Mouse (Mus musculus) stomach, embryonic 16.5 days (tissue): ENCODE results near the gene Dnajc10. TPM values are rescaled to one million over a fixed set of nuclear protein-coding genes. Genes with fewer than 3 reads are reported as not detected.

Experiments used
- ATAC-seq: fragments of 200-750 bp; cut with Nextera tagmentation; 2 replicates; pipeline ENCODE4 v1.8.0; 2017; ENCODE audit warnings: moderate number of reproducible peaks, moderate TSS enrichment; ENCODE audit not compliant: insufficient read depth, low FRiP score
- H3K27ac ChIP-seq: fragments of 300-500 bp; sonication (generic); 2 replicates; pipeline ENCODE4 v1.5.1; 2014; ENCODE audit warnings: low read length
- H3K27me3 ChIP-seq: fragments of 300-500 bp; sonication (generic); 2 replicates; pipeline ENCODE4 v1.6.1; 2014; ENCODE audit warnings: low read length, control low read depth, mixed read lengths; ENCODE audit not compliant: control insufficient read depth, insufficient read depth
- H3K36me3 ChIP-seq: fragments of 300-500 bp; sonication (generic); 2 replicates; pipeline ENCODE4 v1.6.1; 2014; ENCODE audit warnings: low read length; ENCODE audit not compliant: control insufficient read depth, insufficient read depth
- H3K4me1 ChIP-seq: fragments of 300-500 bp; sonication (generic); 2 replicates; pipeline ENCODE4 v1.6.1; 2014; ENCODE audit warnings: low read length, control low read depth, mixed read lengths; ENCODE audit not compliant: control insufficient read depth, insufficient read depth
- H3K4me2 ChIP-seq: fragments of 300-500 bp; sonication (generic); 2 replicates; pipeline ENCODE4 v1.6.1; 2014; ENCODE audit warnings: low read depth, low read length, mixed read lengths
- H3K4me3 ChIP-seq: fragments of 300-500 bp; sonication (generic); replicated peaks from 2 replicates; pipeline ENCODE4 v1.5.1; 2014; ENCODE audit warnings: mild to moderate bottlenecking, low read length
- H3K9ac ChIP-seq: fragments of 300-500 bp; sonication (generic); 2 replicates; pipeline ENCODE4 v1.6.1; 2014; ENCODE audit warnings: low read length
- H3K9me3 ChIP-seq: fragments of 300-500 bp; sonication (generic); replicated peaks from 2 replicates; pipeline ENCODE4 v1.6.1; 2016; ENCODE audit warnings: low read length, control low read depth; ENCODE audit not compliant: control insufficient read depth
- WGBS: fragments of 180-500 bp; shearing (Covaris S2); extraction: QIAGEN DNeasy Blood & Tissue Kit; methylation state at CpG from one replicate; pipeline ENCODE4 v1.1.7; 2014; 5-methylcytosine and 5-hydroxymethylcytosine counted together
- polyA plus RNA-seq: library from polyadenylated mRNA; unstranded; fragments of >200 nt; fragmentation: Nextera tagmentation; extraction: Ambion mirVana; gene quantifications from 2 replicates; pipeline ENCODE4 v1.2.1, GENCODE M21; 2015

The Dnajc10 gene
- polyA plus RNA-seq, 1 experiment from 2014 or later = 82.4 TPM

DNA sequence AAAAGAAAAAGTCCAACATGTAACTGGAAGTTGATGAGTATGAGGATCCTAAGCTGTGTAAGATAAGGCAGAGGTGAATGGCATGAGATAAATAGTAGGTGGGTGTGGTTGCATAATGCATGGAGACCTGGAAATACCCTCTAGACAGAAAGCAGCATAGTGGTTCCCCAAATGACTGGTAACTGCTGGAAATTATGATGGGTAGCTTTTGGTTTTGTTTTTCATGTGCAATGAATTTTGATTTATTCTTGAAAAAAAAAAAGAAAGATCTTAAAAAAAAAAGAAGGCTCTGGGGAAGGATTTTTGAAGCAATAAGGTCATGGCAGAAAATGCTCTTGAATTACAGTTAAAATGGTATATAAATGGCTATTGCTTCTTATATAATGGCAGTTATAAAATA is 59.6 kb downstream of the Dnajc10 start:
- Histone ChIP-seq H3K4me2 (no peak overlapping the region), H3K9me3 (0 out of 2 replicates have a peak, but pooled peaks cover 2% of the 10 kb centered on the region), H3K9ac (no peak overlapping the region), H3K4me3 (no peak overlapping the region), H3K4me1 (no peaks in the 10 kb centered on the region), H3K36me3 (no peaks in the 10 kb centered on the region), H3K27ac (no peak overlapping the region), H3K27me3 (no peaks in the 10 kb centered on the region)
- ATAC-seq = no peak

DNA sequence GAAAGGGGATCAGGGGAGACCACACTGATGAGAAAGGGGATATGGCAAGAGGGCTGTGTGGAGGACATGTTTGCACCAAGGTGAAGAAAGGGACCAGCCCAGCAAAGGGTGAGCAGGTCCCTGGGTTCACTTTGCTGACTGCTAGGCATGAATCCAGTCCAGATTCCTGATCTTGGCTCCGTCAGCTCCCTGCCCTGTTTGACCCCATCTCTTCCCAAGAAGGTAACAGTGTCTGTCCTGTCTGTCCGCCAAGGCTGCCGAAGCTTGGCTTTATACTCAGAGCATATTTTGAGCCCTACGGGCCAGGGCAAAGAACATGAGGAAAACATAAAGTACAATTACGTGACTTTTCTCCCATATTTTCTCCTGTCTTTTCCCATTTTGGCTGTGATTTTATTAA is 64.6 kb downstream of the Dnajc10 start:
- 0 out of 2 replicates have a peak, but pooled peaks cover 2% of the 10 kb centered on the region for H3K9me3 ChIP-seq
- H3K4me2 ChIP-seq = no peak overlapping the region
- no peaks in the 10 kb centered on the region for H3K36me3 ChIP-seq
- no peak overlapping the region for H3K9ac ChIP-seq
- no peak for ATAC-seq
- H3K4me1 ChIP-seq = no peaks in the 10 kb centered on the region
- H3K27ac ChIP-seq = no peak overlapping the region
- no peaks in the 10 kb centered on the region for H3K27me3 ChIP-seq
- WGBS = 88% methylated on average over 5 of the region's 5 CpGs
- no peak overlapping the region for H3K4me3 ChIP-seq

DNA sequence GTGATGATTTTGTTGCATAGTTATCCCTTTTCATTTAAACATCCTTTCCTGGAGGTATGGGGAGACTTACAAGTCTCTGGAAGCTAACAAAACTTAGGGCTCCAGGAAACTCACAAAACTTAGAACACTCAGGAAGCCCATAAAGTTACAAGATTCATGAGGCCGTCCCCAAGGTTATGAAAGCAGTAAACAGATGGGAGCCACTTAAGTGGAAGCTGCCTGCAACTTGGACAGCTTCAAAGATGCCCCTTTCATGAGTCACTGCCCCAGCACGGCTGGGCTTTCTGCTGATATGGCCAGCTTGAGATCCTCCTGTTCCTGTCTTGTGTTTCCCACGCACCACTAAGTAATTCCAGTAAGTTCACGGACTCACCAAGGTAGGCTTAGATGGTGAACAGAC is 69.2 kb downstream of the Dnajc10 start:
- H3K27me3 ChIP-seq = no peaks in the 10 kb centered on the region
- no peaks in the 10 kb centered on the region for H3K36me3 ChIP-seq
- no peak overlapping the region for H3K4me2 ChIP-seq
- H3K27ac ChIP-seq = no peak overlapping the region
- peaks cover 4% of the 10 kb centered on the region; the same call in 1 of the 2 replicates for H3K4me1 ChIP-seq
- no peak for ATAC-seq
- 55% methylated on average over 4 of the region's 4 CpGs for WGBS
- no peak overlapping the region for H3K4me3 ChIP-seq
- H3K9me3 ChIP-seq = no peaks in the 10 kb centered on the region
- no peak overlapping the region for H3K9ac ChIP-seq

DNA sequence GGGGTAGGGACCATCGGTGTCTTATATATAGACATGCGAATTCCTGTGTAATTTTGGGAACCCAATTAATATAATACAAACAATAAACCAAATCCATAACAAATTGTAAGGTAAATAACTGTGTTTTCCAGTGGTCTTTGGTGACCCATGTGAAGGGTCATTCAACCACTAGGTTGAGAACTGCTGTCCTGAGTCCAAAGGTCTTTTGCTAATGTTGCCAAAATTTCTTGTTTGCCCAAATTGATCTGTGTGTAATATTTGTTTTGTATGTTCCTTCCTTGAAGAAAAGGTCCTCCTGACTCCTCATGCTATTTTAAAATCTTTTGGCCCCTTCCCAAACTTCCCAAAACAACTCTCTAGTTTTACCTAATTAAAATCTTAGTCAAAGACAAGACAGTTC is 71.0 kb downstream of the Dnajc10 start:
- no peak overlapping the region for H3K27ac ChIP-seq
- H3K4me1 ChIP-seq = peaks cover 4% of the 10 kb centered on the region; the same call in 1 of the 2 replicates
- H3K27me3 ChIP-seq = no peaks in the 10 kb centered on the region
- no peak overlapping the region for H3K9ac ChIP-seq
- ATAC-seq = no peak
- H3K36me3 ChIP-seq = no peaks in the 10 kb centered on the region
- H3K4me2 ChIP-seq = no peak overlapping the region
- H3K9me3 ChIP-seq = no peaks in the 10 kb centered on the region
- no peak overlapping the region for H3K4me3 ChIP-seq
- whole genome bisulfite sequencing = 97% methylated on average over 2 of the region's 2 CpGs

DNA sequence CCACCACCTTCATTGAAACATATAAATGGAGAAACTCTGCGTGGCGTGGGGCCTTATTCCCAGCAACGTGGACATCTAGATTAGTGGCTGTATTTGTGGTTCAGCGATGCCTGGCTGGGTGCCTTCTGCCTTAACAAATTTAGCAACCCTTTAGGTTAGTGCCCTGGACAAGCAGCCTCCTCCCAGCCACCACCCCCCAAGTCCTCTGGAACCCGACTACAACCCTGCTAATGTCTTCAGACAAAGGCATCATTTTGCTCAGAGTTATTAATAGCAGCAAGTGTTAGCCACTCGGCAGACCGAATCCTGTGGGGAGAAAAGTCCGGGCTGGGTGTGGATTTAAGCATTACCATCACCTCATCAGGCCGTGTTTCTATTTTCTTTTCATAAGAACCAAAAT is 72.4 kb downstream of the Dnajc10 start:
- Histone ChIP-seq H3K36me3 (no peaks in the 10 kb centered on the region), H3K27ac (no peak overlapping the region), H3K9ac (no peak overlapping the region), H3K4me1 (peaks cover 4% of the 10 kb centered on the region; the same call in 1 of the 2 replicates), H3K27me3 (no peaks in the 10 kb centered on the region), H3K9me3 (no peaks in the 10 kb centered on the region), H3K4me2 (no peak overlapping the region), H3K4me3 (no peak overlapping the region)
- 67% methylated on average over 9 of the region's 9 CpGs for WGBS
- no peak for ATAC-seq

DNA sequence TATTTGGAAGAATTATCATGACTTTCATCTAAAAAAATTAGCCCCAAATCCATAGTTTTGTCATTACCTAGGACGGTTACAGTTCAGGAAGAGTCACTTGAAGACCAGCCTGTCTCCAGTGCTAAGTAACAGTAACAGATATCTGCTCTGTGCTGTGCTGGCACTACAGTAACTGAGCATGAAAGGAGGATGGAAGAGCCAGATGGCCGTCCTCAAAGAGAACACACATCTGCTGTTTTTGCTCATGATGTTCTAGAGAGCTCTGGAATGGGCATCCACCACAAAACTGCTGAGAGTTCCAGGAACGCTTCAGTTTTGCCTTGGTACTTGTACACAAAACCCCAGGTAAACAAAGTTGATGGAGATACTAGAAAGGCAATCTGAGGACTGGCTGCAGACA is 73.1 kb downstream of the Dnajc10 start:
- no peaks in the 10 kb centered on the region for H3K27me3 ChIP-seq
- no peak overlapping the region for H3K4me2 ChIP-seq
- ATAC-seq = no peak
- peaks cover 4% of the 10 kb centered on the region; the same call in 1 of the 2 replicates for H3K4me1 ChIP-seq
- no peaks in the 10 kb centered on the region for H3K9me3 ChIP-seq
- H3K9ac ChIP-seq = no peak overlapping the region
- H3K36me3 ChIP-seq = no peaks in the 10 kb centered on the region
- no peak overlapping the region for H3K4me3 ChIP-seq
- no peak overlapping the region for H3K27ac ChIP-seq
- WGBS = 63% methylated on average over 3 of the region's 3 CpGs

DNA sequence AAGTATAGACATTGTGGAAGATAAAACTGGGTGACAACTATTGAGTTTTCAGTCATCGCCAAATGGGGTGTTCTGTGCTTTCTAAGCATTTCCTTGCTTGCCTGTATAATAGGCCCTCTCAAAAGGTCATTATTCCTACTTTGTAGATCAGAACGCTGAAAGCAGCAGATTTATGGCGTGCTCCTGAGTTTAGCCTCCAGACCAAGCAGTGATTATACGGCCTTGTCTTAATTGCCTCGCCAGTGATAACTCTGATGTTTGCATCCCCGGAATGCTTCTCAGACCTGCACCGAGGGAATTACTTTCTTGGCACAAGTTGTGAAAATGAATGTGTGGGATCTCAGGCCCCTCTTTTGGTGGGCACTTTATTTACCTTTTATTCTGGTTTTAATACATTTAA is 80.8 kb downstream of the Dnajc10 start:
- no peak overlapping the region for H3K9ac ChIP-seq
- 0 out of 2 replicates have a peak, but pooled peaks cover 4% of the 10 kb centered on the region for H3K4me1 ChIP-seq
- no peak overlapping the region for H3K4me3 ChIP-seq
- H3K27ac ChIP-seq = no peak overlapping the region
- no peaks in the 10 kb centered on the region for H3K9me3 ChIP-seq
- H3K27me3 ChIP-seq = no peaks in the 10 kb centered on the region
- no peaks in the 10 kb centered on the region for H3K36me3 ChIP-seq
- WGBS = 50% methylated on average over 7 of the region's 7 CpGs
- no peak for ATAC-seq
- H3K4me2 ChIP-seq = no peak overlapping the region

DNA sequence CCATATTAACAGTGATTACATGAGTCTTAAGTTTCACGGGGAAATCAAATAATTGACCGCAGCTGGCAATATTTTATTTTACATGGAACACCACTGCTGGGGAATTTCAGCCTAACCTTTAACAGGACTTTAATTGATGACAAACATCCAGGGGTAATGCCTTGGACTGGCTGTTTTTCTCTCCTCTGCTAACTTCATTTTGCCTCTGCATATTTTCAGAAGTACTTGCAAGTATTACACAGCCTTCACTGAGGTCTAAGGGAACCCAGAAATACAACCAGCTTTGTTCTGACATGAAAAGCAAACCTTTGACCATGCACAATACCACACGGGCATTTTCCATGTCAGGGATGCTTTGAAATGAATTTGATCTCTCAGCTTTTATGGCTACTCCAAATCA is 81.6 kb downstream of the Dnajc10 start:
- no peak overlapping the region for H3K4me2 ChIP-seq
- no peak overlapping the region for H3K9ac ChIP-seq
- H3K4me3 ChIP-seq = no peak overlapping the region
- H3K9me3 ChIP-seq = no peaks in the 10 kb centered on the region
- no peak overlapping the region for H3K27ac ChIP-seq
- H3K4me1 ChIP-seq = 0 out of 2 replicates have a peak, but pooled peaks cover 4% of the 10 kb centered on the region
- WGBS = 43% methylated on average over 3 of the region's 3 CpGs
- ATAC-seq = no peak
- H3K36me3 ChIP-seq = no peaks in the 10 kb centered on the region
- H3K27me3 ChIP-seq = no peaks in the 10 kb centered on the region

DNA sequence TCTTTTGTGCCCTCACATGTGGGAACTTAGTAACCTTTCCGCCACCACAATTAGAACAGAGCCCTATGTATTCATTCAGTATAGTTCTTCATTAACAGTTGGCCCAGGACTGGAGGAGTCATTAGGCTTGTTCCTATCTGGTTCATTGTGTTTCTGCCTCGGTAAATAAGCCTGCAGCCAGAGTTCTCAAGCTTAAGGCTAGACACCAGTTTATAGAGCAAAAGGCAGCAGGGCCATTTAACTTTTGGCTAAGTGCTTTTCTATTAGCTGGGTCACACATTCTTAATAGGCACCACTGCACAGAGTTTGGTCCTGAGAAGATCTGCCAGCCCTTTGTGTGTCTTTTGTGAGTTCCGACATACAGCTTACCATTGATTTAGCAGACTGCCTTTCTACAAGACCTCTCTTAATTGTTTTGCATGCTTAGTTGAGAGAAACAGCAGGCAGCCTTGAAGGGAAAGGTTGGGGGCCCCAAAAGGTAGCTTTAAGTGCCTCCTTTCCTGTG is 83.4 kb downstream of the Dnajc10 start:
- Histone ChIP-seq H3K4me3 (no peak overlapping the region), H3K9me3 (no peaks in the 10 kb centered on the region), H3K4me2 (no peak overlapping the region), H3K27ac (no peak overlapping the region), H3K9ac (no peak overlapping the region), H3K36me3 (no peaks in the 10 kb centered on the region), H3K4me1 (0 out of 2 replicates have a peak, but pooled peaks cover 4% of the 10 kb centered on the region), H3K27me3 (no peaks in the 10 kb centered on the region)
- ATAC-seq = no peak
- WGBS = 46% methylated on average over 3 of the region's 3 CpGs
